Mouse (Mus musculus): ENCODE results near the gene Hsd17b11.

DNA sequence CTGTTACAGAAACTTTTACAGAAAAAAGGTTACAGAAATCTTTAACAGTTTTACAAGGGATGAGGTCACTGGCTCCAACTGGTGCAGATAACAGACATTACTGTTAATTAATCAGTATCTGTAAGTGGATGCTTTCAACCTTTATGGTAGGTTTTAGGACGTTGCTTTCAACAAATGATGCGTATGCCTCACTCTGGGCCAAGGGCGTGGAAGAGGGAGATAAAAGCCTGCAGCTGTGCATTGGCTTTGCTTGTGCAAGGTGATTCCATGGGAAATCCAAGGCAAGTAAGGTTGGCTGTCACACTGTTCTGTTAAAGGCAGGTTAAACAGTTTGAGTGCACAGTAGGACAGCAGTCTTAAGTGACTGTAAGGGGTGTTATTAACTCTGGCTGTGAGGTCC lies 14.9 kb downstream of the Hsd17b11 start:
- TF ChIP-seq CTCF (IDR thresholded peaks at IDR 0.05; ENCODE audit: low read depth) (no peak), EP300 (IDR thresholded peaks at IDR 0.05; ENCODE audit: low read depth) (no peak)
